Mouse (Mus musculus) kidney, adult 2 months (tissue): Measurements from ENCODE around the gene Mrps23. TPM values are rescaled to one million over a fixed set of nuclear protein-coding genes. Genes with fewer than 3 reads are reported as not detected.
"Not testable (repeated sequence)": the region's sequence is repeated elsewhere in the genome, so short reads cannot be mapped to it uniquely, and the experiment has no call there.

Experiments used
- DNase-seq: peaks from one replicate; pipeline ENCODE4 v3.0.0; 2021
- H3K27ac ChIP-seq: fragments of 200-500 bp; 2 replicates; pipeline ENCODE4 v1.5.1; 2012; ENCODE audit warnings: low read depth, low read length, control low read depth, inconsistent platforms; ENCODE audit not compliant: insufficient read depth
- H3K27me3 ChIP-seq: fragments of 200-500 bp; replicated peaks from 2 replicates; pipeline ENCODE4 v1.6.1; 2012; ENCODE audit warnings: mild to moderate bottlenecking, moderate library complexity, low read length, inconsistent platforms; ENCODE audit not compliant: control insufficient read depth, insufficient read depth
- H3K36me3 ChIP-seq: fragments of 200-500 bp; 2 replicates; pipeline ENCODE4 v1.6.1; 2012; ENCODE audit warnings: mild to moderate bottlenecking, moderate library complexity, low read length, inconsistent platforms; ENCODE audit not compliant: control insufficient read depth, insufficient read depth
- H3K4me1 ChIP-seq: fragments of 200-500 bp; 2 replicates; pipeline ENCODE4 v1.6.1; 2011; ENCODE audit warnings: low read length; ENCODE audit not compliant: control insufficient read depth, insufficient read depth
- H3K4me3 ChIP-seq: fragments of 200-500 bp; 2 replicates; pipeline ENCODE4 v1.5.1; 2011; ENCODE audit warnings: mild to moderate bottlenecking, low read depth, low read length, control low read depth; ENCODE audit not compliant: insufficient read depth
- CTCF ChIP-seq: fragments of 200-500 bp; conservative IDR thresholded peaks from 2 replicates; pipeline ENCODE4 v1.5.1; 2011; ENCODE audit warnings: low read depth, mild to moderate bottlenecking, control low read depth, low read length, moderate library complexity, mixed read lengths; ENCODE audit not compliant: insufficient read depth, insufficient read length
- POLR2A ChIP-seq: fragments of 200-500 bp; IDR thresholded peaks from one replicate; pipeline ENCODE4 v1.6.1; 2011; ENCODE audit warnings: low read depth, low read length, control low read depth
- WGBS: fragments of 180-500 bp; shearing (Covaris S2); methylation state at CpG from one replicate; pipeline ENCODE4 v1.1.7; 2018; 5-methylcytosine and 5-hydroxymethylcytosine counted together
- polyA plus RNA-seq: library from polyadenylated mRNA; depleted of rRNA; stranded (reverse); fragments of >200 nt; gene quantifications from 2 replicates; pipeline ENCODE4 v1.2.3, GENCODE M21; 2012

Gene Mrps23
- polyA plus RNA-seq, 1 experiment = 61.6 TPM

DNA sequence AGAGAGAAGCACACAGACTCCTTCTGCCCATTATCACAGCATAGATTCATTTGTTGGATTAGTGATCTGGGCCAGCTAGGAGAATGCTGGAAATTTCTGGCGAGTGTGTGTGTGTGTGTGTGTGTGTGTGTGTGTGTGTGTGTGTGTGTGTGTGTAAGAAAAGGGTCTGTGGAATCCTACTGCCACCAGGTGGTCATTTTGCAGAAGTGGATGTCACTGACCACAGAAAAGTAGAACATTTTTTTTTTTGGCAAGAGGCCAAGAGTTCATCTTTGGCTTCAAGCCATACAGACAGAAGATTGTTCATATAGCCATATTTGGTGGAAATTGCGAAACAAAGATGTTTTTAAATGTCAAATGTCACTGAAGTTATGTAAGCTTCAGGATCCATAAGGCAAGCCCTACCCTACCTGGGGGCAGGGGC lies 7.0 kb upstream of the Mrps23 start:
- peak overlapping the region; percentile 47; the same call in 1 of the 2 replicates for H3K27ac ChIP-seq
- H3K4me3 ChIP-seq = no peak overlapping the region
- peak; percentile 83 for DNase-seq
- H3K36me3 ChIP-seq = no peaks in the 10 kb centered on the region
- TF ChIP-seq CTCF (peak; percentile 57), POLR2A (no peak)
- peaks cover 14% of the 10 kb centered on the region; the same call in 1 of the 2 replicates for H3K4me1 ChIP-seq
- no peaks in the 10 kb centered on the region for H3K27me3 ChIP-seq
- 3% methylated on average over 2 of the region's 2 CpGs for WGBS

DNA sequence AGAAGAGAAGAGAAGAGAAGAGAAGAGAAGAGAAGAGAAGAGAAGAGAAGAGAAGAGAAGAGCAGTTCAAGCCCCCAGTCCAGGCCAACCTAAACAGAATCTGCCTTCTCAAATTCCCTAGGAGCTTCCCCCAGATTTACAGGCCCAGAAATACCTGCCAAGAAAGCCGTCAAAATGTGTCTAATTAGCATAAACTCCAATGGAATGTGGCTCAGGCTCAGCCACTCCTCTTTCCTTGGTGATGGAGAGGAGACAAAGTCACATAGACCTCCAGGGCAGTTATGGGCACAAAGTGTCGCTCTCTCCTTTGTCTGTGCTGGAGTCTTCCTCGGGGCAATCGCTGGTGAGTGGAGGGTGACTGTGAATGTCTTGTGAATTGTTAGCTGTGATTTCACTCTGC lies 6.0 kb upstream of the Mrps23 start:
- Histone ChIP-seq H3K4me1 (peaks cover 17% of the 10 kb centered on the region; the same call in 1 of the 2 replicates), H3K36me3 (no peaks in the 10 kb centered on the region), H3K27me3 (no peaks in the 10 kb centered on the region), H3K4me3 (no peak overlapping the region), H3K27ac (peak overlapping the region; percentile 56)
- TF ChIP-seq POLR2A (no peak), CTCF (no peak)
- 27% methylated on average over 4 of the region's 4 CpGs for WGBS
- DNase-seq = peak; percentile 53

DNA sequence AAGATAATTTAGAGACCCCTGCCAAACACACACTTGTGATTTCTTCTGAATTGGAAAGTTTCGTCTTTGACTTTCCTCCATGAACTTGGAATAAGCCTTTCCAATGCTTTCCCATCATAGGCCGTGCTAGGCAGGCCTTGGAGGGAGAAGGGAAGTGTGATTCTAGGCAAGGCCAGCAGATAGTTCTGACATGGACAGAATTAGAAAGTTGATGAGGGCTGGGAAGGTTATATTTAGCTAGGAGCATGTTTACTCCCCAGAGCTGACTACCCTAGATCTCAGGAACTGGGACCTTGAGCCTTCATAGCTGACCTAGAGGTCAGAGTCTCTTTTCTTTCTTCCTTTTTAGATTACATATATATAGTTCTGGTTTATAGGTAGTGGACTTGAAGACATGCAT lies 3.0 kb upstream of the Mrps23 start:
- Histone ChIP-seq H3K36me3 (no peaks in the 10 kb centered on the region), H3K4me3 (no peak overlapping the region), H3K27ac (no peak overlapping the region), H3K27me3 (no peaks in the 10 kb centered on the region), H3K4me1 (peaks cover 21% of the 10 kb centered on the region; the same call in 1 of the 2 replicates)
- WGBS = 81% methylated on average over 2 of the region's 2 CpGs
- no peak for DNase-seq
- no peak for TF ChIP-seq POLR2A
- TF ChIP-seq CTCF = no peak

DNA sequence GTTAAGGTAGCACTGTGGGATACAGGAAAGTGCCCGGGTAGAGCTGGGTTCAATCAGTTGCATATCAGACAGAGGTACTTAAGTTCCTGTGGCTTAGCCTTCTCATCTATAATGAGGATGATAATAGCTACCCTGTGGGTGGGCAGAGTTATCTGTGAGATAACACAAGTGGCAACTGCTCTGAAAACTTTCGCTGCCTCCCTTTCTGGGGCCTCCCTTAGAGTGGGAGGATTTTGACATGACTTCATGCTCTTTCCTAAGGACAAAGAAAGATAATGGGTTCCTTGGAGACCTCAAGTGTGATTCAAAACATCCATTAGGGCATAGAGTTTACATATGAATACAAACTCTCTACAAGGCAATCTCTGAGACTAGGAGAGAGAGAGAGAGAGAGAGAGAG lies 2.1 kb upstream of the Mrps23 start:
- Histone ChIP-seq H3K27me3 (no peaks in the 10 kb centered on the region), H3K4me3 (no peak overlapping the region), H3K27ac (no peak overlapping the region), H3K4me1 (peaks cover 19% of the 10 kb centered on the region; the same call in 1 of the 2 replicates), H3K36me3 (no peaks in the 10 kb centered on the region)
- 70% methylated on average over 2 of the region's 2 CpGs for WGBS
- DNase-seq = no peak
- no peak for TF ChIP-seq CTCF
- TF ChIP-seq POLR2A = no peak

DNA sequence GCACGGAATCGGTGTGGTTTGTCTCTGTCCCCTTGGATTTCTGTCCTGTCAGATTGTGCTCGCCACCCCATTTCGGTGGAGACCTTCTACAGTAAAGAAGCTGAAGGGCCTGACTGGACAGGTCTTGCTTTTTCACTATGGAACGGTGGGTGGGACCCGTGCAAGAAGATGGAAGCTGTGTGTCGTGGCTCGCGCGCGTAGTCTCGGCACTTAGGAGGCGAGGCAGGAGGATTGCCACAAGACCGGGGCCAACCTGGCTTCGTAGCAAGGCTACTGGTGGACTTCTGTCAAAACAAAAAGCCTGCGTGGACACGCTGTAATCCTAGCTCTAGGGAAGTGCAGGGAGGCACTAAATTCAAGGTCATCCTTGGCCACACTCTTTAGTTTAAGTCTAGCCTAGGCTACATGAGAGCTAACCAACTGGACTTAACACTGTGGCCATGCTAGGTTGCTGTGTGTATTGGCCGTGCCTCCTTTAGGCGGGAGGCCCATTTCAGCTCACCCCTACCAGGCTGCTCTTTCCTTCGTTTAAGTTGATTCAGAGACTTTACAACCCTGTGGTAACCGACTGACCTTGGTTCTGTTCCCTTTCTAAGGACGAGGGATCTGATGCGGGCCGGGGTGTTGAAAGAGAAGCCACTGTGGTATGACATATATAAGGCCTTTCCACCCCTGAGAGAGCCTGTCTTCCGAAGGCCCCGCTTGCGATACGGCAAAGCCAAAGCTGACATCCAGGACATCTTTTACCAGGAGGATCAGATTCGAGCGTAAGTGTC lies 593 bp downstream of the Mrps23 start:
- Histone ChIP-seq H3K36me3 (no peaks in the 10 kb centered on the region), H3K4me3 (peak overlapping the region; percentile 92), H3K4me1 (peaks cover 13% of the 10 kb centered on the region; the same call in 1 of the 2 replicates), H3K27ac (peak overlapping the region; percentile 72), H3K27me3 (no peaks in the 10 kb centered on the region)
- DNase-seq = no peak
- WGBS = 25% methylated on average over 30 of the region's 30 CpGs
- no peak for TF ChIP-seq CTCF
- no peak for TF ChIP-seq POLR2A

DNA sequence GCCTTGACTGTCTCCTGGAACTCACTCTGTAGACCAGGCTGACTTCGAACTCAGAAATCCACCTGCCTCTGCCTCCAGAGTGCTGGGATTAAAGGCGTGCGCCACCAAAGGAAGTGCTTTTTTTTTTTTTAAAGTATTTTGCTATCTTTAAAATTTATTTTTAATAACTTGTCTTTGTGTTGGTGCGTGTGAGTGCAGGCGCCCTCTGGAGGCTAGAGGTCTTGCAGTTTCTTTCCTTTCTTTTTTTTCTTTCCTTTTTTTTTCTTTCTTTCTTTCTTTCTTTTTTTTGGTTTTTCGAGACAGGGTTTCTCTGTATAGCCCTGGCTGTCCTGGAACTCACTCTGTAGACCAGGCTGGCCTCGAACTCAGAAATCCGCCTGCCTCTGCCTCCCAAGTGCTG lies 2.4 kb downstream of the Mrps23 start:
- peak; percentile 30; the same call in 1 of the 2 replicates for TF ChIP-seq CTCF
- peaks cover 13% of the 10 kb centered on the region; the same call in 1 of the 2 replicates for H3K4me1 ChIP-seq
- H3K4me3 ChIP-seq, DNase-seq, H3K36me3 ChIP-seq, H3K27me3 ChIP-seq, H3K27ac ChIP-seq: not testable (repeated sequence)
- WGBS = 74% methylated on average over 8 of the region's 8 CpGs

DNA sequence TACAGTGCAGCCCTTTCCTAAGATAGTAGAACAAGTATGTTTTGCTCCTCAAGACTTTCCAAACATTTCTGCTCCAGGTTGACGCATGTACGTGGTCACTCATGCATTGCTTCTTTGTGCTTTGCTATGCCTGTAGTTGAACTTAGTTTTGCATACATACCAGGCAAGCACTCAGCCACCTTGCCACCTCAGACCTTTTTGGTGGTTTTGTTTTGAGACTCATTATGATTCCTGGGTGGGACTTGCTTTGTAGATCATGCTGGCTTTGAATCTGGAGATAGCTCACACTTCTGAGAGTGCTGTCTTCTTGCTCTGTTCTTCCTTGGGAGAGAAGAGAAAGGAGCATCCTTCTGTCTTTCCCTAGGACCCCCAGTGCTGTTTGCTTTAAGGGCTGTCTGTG lies 3.5 kb downstream of the Mrps23 start:
- H3K4me3 ChIP-seq = no peak overlapping the region
- no peak for DNase-seq
- peaks cover 13% of the 10 kb centered on the region; the same call in 1 of the 2 replicates for H3K4me1 ChIP-seq
- H3K36me3 ChIP-seq = no peaks in the 10 kb centered on the region; the same call in 1 of the 2 replicates
- no peak overlapping the region for H3K27ac ChIP-seq
- TF ChIP-seq CTCF = no peak
- TF ChIP-seq POLR2A = no peak
- WGBS = 59% methylated on average over 2 of the region's 2 CpGs
- no peaks in the 10 kb centered on the region for H3K27me3 ChIP-seq
